Mouse (Mus musculus): ENCODE results near the gene Klhl8. TPM values are rescaled to one million over a fixed set of nuclear protein-coding genes. Genes with fewer than 3 reads are reported as not detected.
A peak's percentile ranks its signal among the peaks of the same experiment; 100 is the strongest.
"Not testable (repeated sequence)": the region's sequence is repeated elsewhere in the genome, so short reads cannot be mapped to it uniquely, and the experiment has no call there.

Gene Klhl8
- total RNA-seq (2021): 10 to 100 TPM; 19.3 to 20.2 TPM
- long read RNA-seq, experiment 1, transcript Klhl8-201 (10 exons, 3,193 nt): major isoform, 59 of 100 reads
- long read RNA-seq, experiment 1, partial matches to known transcripts: 4 of 100 reads
- long read RNA-seq, experiment 1, other reads (novel, unspliced or antisense): 37 of 100 reads
- long read RNA-seq, experiment 2, transcript Klhl8-201 (10 exons, 3,193 nt): major isoform, 42 of 65 reads
- long read RNA-seq, experiment 2, partial matches to known transcripts: 2 of 65 reads
- long read RNA-seq, experiment 2, other reads (novel, unspliced or antisense): 21 of 65 reads

- DNase-seq: peak; percentile 87
These were observed at the start of gene Klhl8 for GRCm38 (mm10) chr5:103910748-103911409. TSS of gene Klhl8 (minus strand) at chr5:103911259.

GRCm38 (mm10) chr5:103954638-103955037, 43.6 kb upstream of the Klhl8 start:
- no peak for DNase-seq

GRCm38 (mm10) chr5:103953135-103954083, 42.4 kb upstream of the Klhl8 start:
- no peak for DNase-seq

- not testable (repeated sequence) for DNase-seq
These were observed 39.1 kb upstream of the Klhl8 start for GRCm38 (mm10) chr5:103950138-103950537.

- DNase-seq: no peak
These were observed 32.1 kb upstream of the Klhl8 start for GRCm38 (mm10) chr5:103943183-103943582.

- DNase-seq: no peak
These were observed 28.8 kb upstream of the Klhl8 start for GRCm38 (mm10) chr5:103939856-103940255.

GRCm38 (mm10) chr5:103939350-103939652, 28.2 kb upstream of the Klhl8 start:
- DNase-seq: no peak

- DNase-seq: no peak
These were observed 27.7 kb upstream of the Klhl8 start for GRCm38 (mm10) chr5:103938547-103939349.

GRCm38 (mm10) chr5:103936906-103937589, 26.0 kb upstream of the Klhl8 start:
- DNase-seq: peak; percentile 49

- not testable (repeated sequence) for DNase-seq
These were observed 20.9 kb upstream of the Klhl8 start for GRCm38 (mm10) chr5:103931924-103932323.

- no peak for DNase-seq
These were observed 19.5 kb upstream of the Klhl8 start for GRCm38 (mm10) chr5:103930511-103930910.

- no peak for DNase-seq
These were observed 17.1 kb upstream of the Klhl8 start for GRCm38 (mm10) chr5:103928196-103928550.

GRCm38 (mm10) chr5:103927429-103928195, 16.6 kb upstream of the Klhl8 start:
- peak; percentile 98 for DNase-seq

- peak; percentile 27 for DNase-seq
These were observed 15.3 kb upstream of the Klhl8 start for GRCm38 (mm10) chr5:103926398-103926797.

GRCm38 (mm10) chr5:103923755-103924154, 12.7 kb upstream of the Klhl8 start:
- no peak for DNase-seq

GRCm38 (mm10) chr5:103923101-103923500, 12.0 kb upstream of the Klhl8 start:
- DNase-seq: no peak

GRCm38 (mm10) chr5:103922436-103922835, 11.4 kb upstream of the Klhl8 start:
- no peak for DNase-seq

GRCm38 (mm10) chr5:103919497-103919896, 8.4 kb upstream of the Klhl8 start:
- DNase-seq: no peak

GRCm38 (mm10) chr5:103918233-103918632, 7.2 kb upstream of the Klhl8 start:
- no peak for DNase-seq

- no peak for DNase-seq
These were observed 6.4 kb upstream of the Klhl8 start for GRCm38 (mm10) chr5:103917357-103917895.

All from gastrocnemius, postnatal 10 days (tissue).